Mouse (Mus musculus) CD4-positive, CD25-positive, alpha-beta regulatory T cell, adult 4 months (primary cell): ENCODE data around the gene Tmsb15l. TPM values are rescaled to one million over a fixed set of nuclear protein-coding genes. Genes with fewer than 3 reads are reported as not detected.

ENCODE experiments used
- polyA plus RNA-seq, 2 experiments: library from polyadenylated mRNA; unstranded; fragments of 100-300 nt; shearing (Covaris generic); gene quantifications; one replicate each; pipeline ENCODE4 v1.2.1; 2017

Tmsb15l gene
- polyA plus RNA-seq, 2 experiments from 2014 or later = 3.0 to 17.7 TPM

Other genes with a start within 250 kb of the Tmsb15l start
- gene Morf4l2, start 233.2 kb downstream of the Tmsb15l start, polyA plus RNA-seq = 10 to 100 TPM; 77.2 to 78.0 TPM
- not detected for gene Glra4, start 196.7 kb downstream of the Tmsb15l start, polyA plus RNA-seq
- gene Plp1, start 154.2 kb downstream of the Tmsb15l start, polyA plus RNA-seq = 1 to 10 TPM; 2.1 to 3.2 TPM
- gene Rab9b, start 108.1 kb downstream of the Tmsb15l start, polyA plus RNA-seq = not detected
- not detected for gene H2bfm, start 49.5 kb downstream of the Tmsb15l start, polyA plus RNA-seq
- gene Tmsb15b2, start 1.4 kb downstream of the Tmsb15l start, polyA plus RNA-seq = 10 to 100 TPM; 12.5 to 78.4 TPM
- gene Tmsb15b1, start within 50 bp of the Tmsb15l start, polyA plus RNA-seq = 10 to 100 TPM; 24.2 to 27.3 TPM
- gene Zcchc18, start 16.3 kb upstream of the Tmsb15l start, polyA plus RNA-seq = 10 to 100 TPM; 45.7 to 49.4 TPM
- gene Slc25a53, start 61.4 kb upstream of the Tmsb15l start, polyA plus RNA-seq = 1 to 10 TPM; 5.9 to 9.5 TPM
- 1 to 10 TPM; 3.3 to 6.2 TPM for gene Fam199x, start 72.7 kb upstream of the Tmsb15l start, polyA plus RNA-seq
- not detected for gene Esx1, start 145.2 kb upstream of the Tmsb15l start, polyA plus RNA-seq